Mouse (Mus musculus) adrenal gland (tissue): ENCODE measurements around the gene Agtpbp1.

Experiments
- intact Hi-C: fragments of 180-260 bp; cut with DNase I; formaldehyde crosslinking; loops from one replicate; pipeline ENCODE4 v1.15.1; 2025

The Agtpbp1 gene

GRCm38 (mm10) chr13:59444371-59444770, 140.7 kb downstream of the Agtpbp1 start:
- intact Hi-C loops = no loop called here

DNA sequence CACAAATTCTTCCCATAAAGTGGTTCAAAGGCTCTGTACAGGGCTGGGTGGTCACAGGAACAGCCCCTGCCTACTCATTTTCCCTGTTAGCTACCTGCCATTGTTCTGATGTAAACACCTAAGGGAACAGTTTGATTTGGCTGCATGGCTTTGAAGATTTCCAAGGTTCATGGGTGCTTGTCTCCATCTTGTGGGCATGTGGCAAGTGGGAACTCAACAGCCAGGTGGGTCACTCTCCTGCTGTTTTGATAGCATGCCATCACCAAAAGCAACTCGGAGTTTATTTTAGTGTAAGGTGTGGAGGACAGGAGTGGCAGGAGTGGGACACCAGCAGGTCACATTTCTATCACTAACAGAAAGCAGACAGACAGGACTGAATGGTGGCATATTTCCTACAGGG, 145.3 kb downstream of the Agtpbp1 start:
- intact Hi-C loops = no loop called here

DNA sequence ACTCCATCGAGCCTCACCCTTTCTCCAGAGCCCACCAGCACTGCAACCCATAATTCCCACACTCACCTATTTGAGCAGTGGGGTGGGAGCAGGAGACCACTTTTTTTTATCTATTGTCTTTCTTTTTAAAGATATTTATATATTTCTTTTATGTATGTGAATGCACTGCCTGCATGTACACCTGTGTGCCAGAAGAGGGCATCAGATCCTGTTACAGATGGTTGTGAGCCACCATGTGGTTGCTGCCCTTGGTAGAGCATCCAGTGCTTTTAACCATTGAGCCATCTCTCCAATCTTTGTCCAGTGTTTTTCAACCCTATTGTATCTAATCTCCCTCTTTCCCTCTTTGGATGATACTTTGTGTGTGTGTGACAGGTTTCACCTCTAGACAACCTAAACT, 150.5 kb downstream of the Agtpbp1 start:
- intact Hi-C loops = no loop called here

DNA sequence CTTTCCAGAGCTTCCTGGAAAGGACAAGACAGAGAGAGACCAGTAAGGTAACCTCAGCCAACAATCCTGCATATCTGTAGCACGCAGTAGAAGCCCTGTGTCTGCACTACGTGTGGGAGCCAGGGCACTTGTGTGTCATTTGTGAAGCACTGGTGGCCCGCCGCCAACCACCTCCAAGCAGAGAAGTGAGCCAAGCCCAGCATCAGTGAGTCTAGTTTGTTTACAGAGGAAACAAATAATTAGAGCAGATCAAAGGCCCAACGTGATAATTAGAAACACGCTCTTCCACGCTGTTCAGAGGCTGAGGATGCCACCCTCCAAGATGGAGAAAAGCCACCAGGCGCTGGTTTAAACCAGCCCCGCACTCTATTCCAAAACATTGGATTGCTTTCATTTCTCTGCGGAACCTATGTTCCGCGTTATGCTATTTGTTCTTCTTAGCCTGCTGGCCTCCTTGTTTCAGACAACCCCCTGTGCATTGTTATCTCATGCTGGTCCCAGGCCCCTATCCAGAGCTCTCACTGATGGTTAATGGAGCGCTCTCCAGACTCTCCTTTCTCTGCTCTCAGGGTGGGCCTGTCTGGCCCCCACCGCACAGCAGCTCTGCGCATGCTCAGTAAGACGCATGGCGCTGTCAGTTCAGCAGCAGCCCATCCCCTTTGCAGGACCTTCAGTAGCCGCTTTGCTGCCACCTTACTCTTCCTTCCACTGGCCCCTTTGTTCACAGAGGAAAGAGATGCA, 153.7 kb downstream of the Agtpbp1 start:
- intact Hi-C loops = no loop called here

- intact Hi-C loops = no loop called here
Observed at GRCm38 (mm10) chr13:59429369-59429768, 155.7 kb downstream of the Agtpbp1 start.

GRCm38 (mm10) chr13:59423871-59424270, 161.2 kb downstream of the Agtpbp1 start:
- intact Hi-C loops = no loop called here

GRCm38 (mm10) chr13:59416530-59417230, 168.3 kb downstream of the Agtpbp1 start:
- intact Hi-C loops = no loop called here

DNA sequence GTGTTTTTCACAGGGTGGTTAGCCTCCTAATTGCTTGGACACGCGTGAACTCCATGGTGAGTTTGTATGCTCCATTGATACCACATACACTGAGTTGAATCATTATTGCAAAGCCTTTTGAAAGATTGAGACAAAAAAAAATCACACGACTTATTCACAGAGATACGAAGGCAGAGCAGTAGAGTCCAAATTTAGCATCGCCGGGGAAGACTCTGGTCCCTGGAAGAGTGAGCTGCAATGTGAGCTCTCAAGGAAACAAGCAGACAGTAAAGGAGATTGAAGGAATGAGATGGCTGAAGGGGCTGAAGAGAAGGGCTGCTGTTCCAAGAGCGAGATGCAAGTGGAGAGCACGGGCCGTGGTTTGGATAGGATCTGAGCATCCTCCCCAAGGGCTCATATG, 171.1 kb downstream of the Agtpbp1 start:
- intact Hi-C loops = no loop called here

GRCm38 (mm10) chr13:59412672-59413071, 172.4 kb downstream of the Agtpbp1 start:
- intact Hi-C loops = no loop called here

- intact Hi-C loops = no loop called here
Observed at GRCm38 (mm10) chr13:59407182-59407581, 177.8 kb downstream of the Agtpbp1 start.

GRCm38 (mm10) chr13:59402026-59402775, 182.8 kb downstream of the Agtpbp1 start:
- intact Hi-C loops = no loop called here

DNA sequence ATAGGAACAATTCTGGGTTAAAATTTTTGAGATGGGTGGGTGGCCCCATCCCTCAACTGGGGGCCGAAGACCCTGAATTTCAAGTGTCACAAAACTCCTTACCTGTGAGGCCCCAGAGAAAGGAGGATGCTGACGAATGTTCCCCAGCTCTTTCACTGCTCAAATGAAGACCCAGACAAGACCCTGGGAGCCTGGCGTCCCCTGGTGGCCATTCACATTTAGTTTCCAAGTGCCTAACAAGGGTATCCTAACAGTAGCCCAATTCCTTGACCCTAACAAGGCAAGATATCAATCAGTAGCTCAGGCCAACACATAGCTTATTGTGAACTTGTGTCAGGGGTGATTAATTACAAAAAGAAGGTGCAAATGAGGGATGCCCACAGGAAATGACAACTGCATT, 187.5 kb downstream of the Agtpbp1 start:
- intact Hi-C loops = no loop called here
